Mouse (Mus musculus) kidney, adult 2 months (tissue): ENCODE results near the gene Gp1bb. TPM values are rescaled to one million over a fixed set of nuclear protein-coding genes. Genes with fewer than 3 reads are reported as not detected.

Experiments used
- DNase-seq: peaks from one replicate; pipeline ENCODE4 v3.0.0; 2021
- H3K27ac ChIP-seq: fragments of 200-500 bp; 2 replicates; pipeline ENCODE4 v1.5.1; 2012; ENCODE audit warnings: low read depth, low read length, control low read depth, inconsistent platforms; ENCODE audit not compliant: insufficient read depth
- H3K27me3 ChIP-seq: fragments of 200-500 bp; replicated peaks from 2 replicates; pipeline ENCODE4 v1.6.1; 2012; ENCODE audit warnings: mild to moderate bottlenecking, moderate library complexity, low read length, inconsistent platforms; ENCODE audit not compliant: control insufficient read depth, insufficient read depth
- H3K36me3 ChIP-seq: fragments of 200-500 bp; 2 replicates; pipeline ENCODE4 v1.6.1; 2012; ENCODE audit warnings: mild to moderate bottlenecking, moderate library complexity, low read length, inconsistent platforms; ENCODE audit not compliant: control insufficient read depth, insufficient read depth
- H3K4me1 ChIP-seq: fragments of 200-500 bp; 2 replicates; pipeline ENCODE4 v1.6.1; 2011; ENCODE audit warnings: low read length; ENCODE audit not compliant: control insufficient read depth, insufficient read depth
- H3K4me3 ChIP-seq: fragments of 200-500 bp; 2 replicates; pipeline ENCODE4 v1.5.1; 2011; ENCODE audit warnings: mild to moderate bottlenecking, low read depth, low read length, control low read depth; ENCODE audit not compliant: insufficient read depth
- CTCF ChIP-seq: fragments of 200-500 bp; conservative IDR thresholded peaks from 2 replicates; pipeline ENCODE4 v1.5.1; 2011; ENCODE audit warnings: low read depth, mild to moderate bottlenecking, control low read depth, low read length, moderate library complexity, mixed read lengths; ENCODE audit not compliant: insufficient read depth, insufficient read length
- POLR2A ChIP-seq: fragments of 200-500 bp; IDR thresholded peaks from one replicate; pipeline ENCODE4 v1.6.1; 2011; ENCODE audit warnings: low read depth, low read length, control low read depth
- WGBS: fragments of 180-500 bp; shearing (Covaris S2); methylation state at CpG from one replicate; pipeline ENCODE4 v1.1.7; 2018; 5-methylcytosine and 5-hydroxymethylcytosine counted together
- polyA plus RNA-seq: library from polyadenylated mRNA; depleted of rRNA; stranded (reverse); fragments of >200 nt; gene quantifications from 2 replicates; pipeline ENCODE4 v1.2.3, GENCODE M21; 2012

The Gp1bb gene
- polyA plus RNA-seq, 1 experiment, result 0.34 TPM

- Histone ChIP-seq H3K4me1 (no peaks in the 10 kb centered on the region), H3K4me3 (no peak overlapping the region), H3K27me3 (no peaks in the 10 kb centered on the region), H3K27ac (no peak overlapping the region), H3K36me3 (no peaks in the 10 kb centered on the region)
- TF ChIP-seq CTCF (peak; percentile 96), POLR2A (no peak)
- DNase-seq, result peak; percentile 86
- WGBS, result 2% methylated on average over 27 of the region's 27 CpGs
Observed at GRCm38 (mm10) chr16:18617370-18618065, 4.7 kb downstream of the Gp1bb start.

DNA sequence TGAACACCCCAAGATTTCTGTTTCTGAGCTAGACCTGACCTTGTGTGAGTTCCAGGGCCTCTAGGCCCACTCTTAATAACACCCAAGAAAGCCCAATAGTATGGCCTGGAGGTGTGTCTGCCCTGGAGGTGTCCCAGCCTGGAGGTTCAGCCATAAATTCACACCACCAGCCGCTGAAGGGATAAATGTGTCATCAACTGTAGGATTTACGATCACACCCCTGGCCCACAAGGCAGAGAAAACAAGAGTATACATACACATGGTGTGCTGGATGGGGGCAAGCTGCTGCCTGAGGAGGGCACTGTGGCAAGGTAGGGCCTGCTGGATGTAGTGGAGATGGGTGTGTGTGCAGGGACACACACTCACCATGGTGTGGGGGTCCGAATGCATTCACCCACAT, 8.9 kb downstream of the Gp1bb start:
- WGBS, result 73% methylated on average over 3 of the region's 3 CpGs
- no peaks in the 10 kb centered on the region for H3K36me3 ChIP-seq
- H3K4me1 ChIP-seq, result no peaks in the 10 kb centered on the region
- no peak overlapping the region for H3K4me3 ChIP-seq
- H3K27me3 ChIP-seq, result no peaks in the 10 kb centered on the region
- H3K27ac ChIP-seq, result no peak overlapping the region
- no peak for TF ChIP-seq POLR2A
- TF ChIP-seq CTCF, result no peak
- no peak for DNase-seq

DNA sequence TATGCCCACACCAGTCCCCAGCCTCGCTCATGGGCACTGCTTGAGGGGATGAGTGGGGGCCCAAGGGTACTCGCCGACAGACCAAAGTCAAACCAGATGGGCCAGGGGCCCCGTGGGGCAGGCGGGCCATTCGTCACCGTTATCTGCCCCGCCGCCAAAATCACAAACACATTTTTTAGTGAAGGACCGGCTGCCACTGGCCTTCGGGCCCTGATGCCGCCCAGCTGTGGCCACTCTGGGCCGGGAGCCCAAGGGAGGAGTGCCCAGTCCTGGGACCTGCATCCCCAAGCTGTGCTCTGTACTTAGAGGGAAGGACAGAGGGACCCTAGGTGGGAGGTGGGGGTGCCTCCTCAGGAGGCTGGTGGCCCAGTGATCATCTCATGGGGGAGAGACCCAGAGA, 10.5 kb downstream of the Gp1bb start:
- Histone ChIP-seq H3K4me1 (no peaks in the 10 kb centered on the region), H3K4me3 (no peak overlapping the region), H3K27ac (no peak overlapping the region), H3K27me3 (no peaks in the 10 kb centered on the region), H3K36me3 (no peaks in the 10 kb centered on the region)
- TF ChIP-seq CTCF, result no peak
- no peak for TF ChIP-seq POLR2A
- whole genome bisulfite sequencing, result 77% methylated on average over 13 of the region's 13 CpGs
- DNase-seq, result no peak

GRCm38 (mm10) chr16:18609099-18609498, 13.1 kb downstream of the Gp1bb start:
- Histone ChIP-seq H3K36me3 (no peaks in the 10 kb centered on the region), H3K4me1 (no peaks in the 10 kb centered on the region), H3K27ac (no peak overlapping the region), H3K27me3 (no peaks in the 10 kb centered on the region), H3K4me3 (no peak overlapping the region)
- TF ChIP-seq POLR2A (no peak), CTCF (no peak)
- 85% methylated on average over 2 of the region's 2 CpGs for WGBS
- DNase-seq, result no peak

GRCm38 (mm10) chr16:18608226-18608625, 14.0 kb downstream of the Gp1bb start:
- H3K27ac ChIP-seq, result no peak overlapping the region
- no peaks in the 10 kb centered on the region for H3K27me3 ChIP-seq
- TF ChIP-seq CTCF, result no peak
- TF ChIP-seq POLR2A, result no peak
- H3K36me3 ChIP-seq, result no peaks in the 10 kb centered on the region
- H3K4me3 ChIP-seq, result no peak overlapping the region
- H3K4me1 ChIP-seq, result no peaks in the 10 kb centered on the region
- DNase-seq, result no peak
- WGBS, result 30% methylated on average over 11 of the region's 11 CpGs

DNA sequence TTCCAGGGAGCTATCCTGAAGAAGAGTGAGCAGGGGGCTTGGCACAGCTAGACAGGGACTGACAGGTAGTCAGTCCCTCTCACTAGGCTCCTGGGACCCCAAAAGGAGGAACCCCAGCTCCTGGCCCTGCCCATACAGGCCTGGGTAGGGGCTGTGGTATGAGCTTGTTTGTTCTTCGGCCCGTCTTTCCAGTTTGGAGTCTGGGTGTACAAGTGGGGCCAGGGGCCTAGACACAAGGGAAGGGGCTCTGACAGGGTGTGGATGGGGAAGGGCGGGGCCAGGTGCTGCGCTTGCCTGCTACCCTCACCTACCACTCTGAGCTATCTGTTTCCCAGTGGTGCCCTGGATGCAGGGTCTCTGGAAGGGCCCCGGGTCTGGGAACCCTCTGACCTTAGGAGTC, 16.5 kb downstream of the Gp1bb start:
- no peaks in the 10 kb centered on the region; the same call in 1 of the 2 replicates for H3K27me3 ChIP-seq
- WGBS, result 89% methylated on average over 5 of the region's 5 CpGs
- no peak overlapping the region for H3K27ac ChIP-seq
- no peak overlapping the region for H3K4me3 ChIP-seq
- no peak for TF ChIP-seq CTCF
- no peak for TF ChIP-seq POLR2A
- H3K4me1 ChIP-seq, result no peaks in the 10 kb centered on the region
- DNase-seq, result no peak
- no peaks in the 10 kb centered on the region for H3K36me3 ChIP-seq

- no peak overlapping the region for H3K27ac ChIP-seq
- DNase-seq, result peak; percentile 52
- H3K4me1 ChIP-seq, result no peaks in the 10 kb centered on the region
- no peaks in the 10 kb centered on the region; the same call in 1 of the 2 replicates for H3K27me3 ChIP-seq
- 37% methylated on average over 8 of the region's 8 CpGs for WGBS
- no peak overlapping the region for H3K4me3 ChIP-seq
- H3K36me3 ChIP-seq, result no peaks in the 10 kb centered on the region
- TF ChIP-seq POLR2A (no peak), CTCF (no peak)
Observed at GRCm38 (mm10) chr16:18604267-18604701, 17.9 kb downstream of the Gp1bb start.
